Mouse (Mus musculus) MEL (cell line): ENCODE measurements around the gene Maml2. TPM values are rescaled to one million over a fixed set of nuclear protein-coding genes. Genes with fewer than 3 reads are reported as not detected.

Experiments
- DNase-seq: peaks from one replicate; pipeline ENCODE4 v3.0.0; 2011; ENCODE audit warnings: low read depth, low spot score
- H3K27ac ChIP-seq: 2 replicates; pipeline ENCODE4 v1.5.1; 2012; ENCODE audit warnings: low read depth, mild to moderate bottlenecking, control low read depth, low read length, moderate library complexity; ENCODE audit not compliant: control insufficient read depth
- H3K27me3 ChIP-seq, 2 experiments: fragments of 150-350 bp in 1 of 2; sonication (generic) in 1 of 2; 2 replicates each; pipeline ENCODE4 v1.6.1; 2012; ENCODE audit warnings: low read length in 2 of 2, mild to moderate bottlenecking in 2 of 2, improper control_type of control experiment in 1 of 2, moderate library complexity in 1 of 2; ENCODE audit not compliant: insufficient read depth in 2 of 2, control insufficient read depth in 1 of 2
- H3K36me3 ChIP-seq, 2 experiments: 2 replicates each; pipeline ENCODE4 v1.6.1; 2012 to 2014; ENCODE audit warnings: low read length in 2 of 2, improper control_type of control experiment in 1 of 2, inconsistent platforms in 1 of 2, mild to moderate bottlenecking in 1 of 2; ENCODE audit not compliant: insufficient read depth in 2 of 2, control insufficient read depth in 1 of 2
- H3K4me1 ChIP-seq, 2 experiments: fragments of 150-350 bp in 1 of 2; sonication (generic) in 1 of 2; 2 replicates each; pipeline ENCODE4 v1.6.1; 2012; ENCODE audit warnings: low read length in 2 of 2, improper control_type of control experiment in 1 of 2, mild to moderate bottlenecking in 1 of 2; ENCODE audit not compliant: insufficient read depth in 2 of 2, control insufficient read depth in 1 of 2
- H3K4me3 ChIP-seq, 2 experiments: fragments of 150-350 bp in 1 of 2; sonication (generic) in 1 of 2; 2 replicates each; pipeline ENCODE4 v1.5.1; 2012; ENCODE audit warnings: low read depth in 2 of 2, low read length in 2 of 2, mild to moderate bottlenecking in 2 of 2, moderate library complexity in 2 of 2, control low read depth in 1 of 2, improper control_type of control experiment in 1 of 2; ENCODE audit not compliant: control insufficient read depth in 1 of 2, insufficient read depth in 1 of 2
- H3K79me2 ChIP-seq: 2 replicates; pipeline ENCODE4 v1.6.1; 2012; ENCODE audit warnings: mild to moderate bottlenecking, low read length, moderate library complexity; ENCODE audit not compliant: control insufficient read depth, poor library complexity, insufficient read depth
- H3K9ac ChIP-seq: 2 replicates; pipeline ENCODE4 v1.6.1; 2012; ENCODE audit warnings: low read depth, mild to moderate bottlenecking, control low read depth, low read length, moderate library complexity; ENCODE audit not compliant: control insufficient read depth, poor library complexity, severe bottlenecking
- H3K9me3 ChIP-seq: fragments of 150-350 bp; sonication (generic); replicated peaks from 2 replicates; pipeline ENCODE4 v1.6.1; 2012; ENCODE audit warnings: mild to moderate bottlenecking, low read length, improper control_type of control experiment, moderate library complexity; ENCODE audit not compliant: insufficient read depth
- CHD1 ChIP-seq: IDR thresholded peaks from 2 replicates; pipeline ENCODE4 v1.6.1; 2012; ENCODE audit warnings: low read depth, mild to moderate bottlenecking, inconsistent platforms, low read length, improper control_type of control experiment
- E2F4 ChIP-seq: IDR thresholded peaks from 2 replicates; pipeline ENCODE4 v1.6.1; 2011; ENCODE audit warnings: low read depth, low read length, improper control_type of control experiment, borderline replicate concordance
- EP300 ChIP-seq, 2 experiments: IDR thresholded peaks; 2 replicates each; pipeline ENCODE4 v1.6.1; 2011; ENCODE audit warnings: improper control_type of control experiment in 2 of 2, low read length in 2 of 2, low read depth in 1 of 2, mild to moderate bottlenecking in 1 of 2
- ETS1 ChIP-seq: IDR thresholded peaks from 2 replicates; pipeline ENCODE4 v1.6.1; 2012; ENCODE audit warnings: low read depth, mild to moderate bottlenecking, inconsistent platforms, low read length, improper control_type of control experiment, moderate library complexity
- GABPA ChIP-seq: IDR thresholded peaks from 2 replicates; pipeline ENCODE4 v1.6.1; 2012; ENCODE audit warnings: low read depth, mild to moderate bottlenecking, inconsistent platforms, low read length, improper control_type of control experiment, moderate library complexity
- GATA1 ChIP-seq: IDR thresholded peaks from 2 replicates; pipeline ENCODE4 v1.6.1; 2011; ENCODE audit warnings: low read depth, low read length, improper control_type of control experiment
- HCFC1 ChIP-seq: IDR thresholded peaks from 2 replicates; pipeline ENCODE4 v1.6.1; 2012; ENCODE audit warnings: low read depth, mild to moderate bottlenecking, inconsistent platforms, low read length, improper control_type of control experiment, moderate library complexity
- JUND ChIP-seq: IDR thresholded peaks from 2 replicates; pipeline ENCODE4 v1.6.1; 2011; ENCODE audit warnings: low read depth, mild to moderate bottlenecking, improper control_type of control experiment, low read length
- KAT2A ChIP-seq: conservative IDR thresholded peaks from 2 replicates; pipeline ENCODE4 v1.6.1; 2012; ENCODE audit warnings: low read depth, low read length, improper control_type of control experiment, inconsistent platforms
- MAZ ChIP-seq: IDR thresholded peaks from 2 replicates; pipeline ENCODE4 v1.6.1; 2012; ENCODE audit warnings: low read depth, mild to moderate bottlenecking, inconsistent platforms, low read length, improper control_type of control experiment
- MXI1 ChIP-seq: IDR thresholded peaks from 2 replicates; pipeline ENCODE4 v1.6.1; 2011; ENCODE audit warnings: mild to moderate bottlenecking, low read depth, low read length, improper control_type of control experiment
- POLR2A ChIP-seq, 2 experiments: IDR thresholded peaks; 2 replicates each; pipeline ENCODE4 v1.6.1; 2011 to 2012; ENCODE audit warnings: low read length in 2 of 2, mild to moderate bottlenecking in 2 of 2, control low read depth in 1 of 2, improper control_type of control experiment in 1 of 2, low read depth in 1 of 2, moderate library complexity in 1 of 2; ENCODE audit not compliant: control insufficient read depth in 1 of 2, insufficient read depth in 1 of 2, poor library complexity in 1 of 2
- POLR2AphosphoS5 ChIP-seq: IDR thresholded peaks from 2 replicates; pipeline ENCODE4 v1.6.1; 2012; ENCODE audit warnings: low read depth, borderline replicate concordance, mild to moderate bottlenecking, inconsistent platforms, low read length, moderate library complexity, mixed read lengths
- RCOR1 ChIP-seq: IDR thresholded peaks from 2 replicates; pipeline ENCODE4 v1.6.1; 2012; ENCODE audit warnings: low read depth, mild to moderate bottlenecking, inconsistent platforms, low read length, improper control_type of control experiment
- SMC3 ChIP-seq: IDR thresholded peaks from 2 replicates; pipeline ENCODE4 v1.6.1; 2011; ENCODE audit warnings: low read depth, low read length, improper control_type of control experiment
- TAL1 ChIP-seq: IDR thresholded peaks from 2 replicates; pipeline ENCODE4 v1.6.1; 2012; ENCODE audit warnings: mild to moderate bottlenecking, inconsistent platforms, low read length, moderate library complexity, mixed read lengths
- TBP ChIP-seq: IDR thresholded peaks from 2 replicates; pipeline ENCODE4 v1.8.0; 2011; ENCODE audit warnings: low read depth, low read length, improper control_type of control experiment
- UBTF ChIP-seq: IDR thresholded peaks from 2 replicates; pipeline ENCODE4 v1.6.1; 2012; ENCODE audit warnings: low read depth, mild to moderate bottlenecking, inconsistent platforms, low read length, improper control_type of control experiment, moderate library complexity, borderline replicate concordance; ENCODE audit not compliant: insufficient read depth
- USF1 ChIP-seq: IDR thresholded peaks from 2 replicates; pipeline ENCODE4 v1.6.1; 2014; ENCODE audit warnings: low read depth, mild to moderate bottlenecking, inconsistent platforms, low read length, improper control_type of control experiment, moderate library complexity
- USF2 ChIP-seq, 2 experiments: IDR thresholded peaks; 2 replicates each; pipeline ENCODE4 v1.6.1; 2011 to 2012; ENCODE audit warnings: improper control_type of control experiment in 2 of 2, low read length in 2 of 2, borderline replicate concordance in 1 of 2, inconsistent platforms in 1 of 2, low read depth in 1 of 2, mild to moderate bottlenecking in 1 of 2; ENCODE audit not compliant: insufficient read depth in 1 of 2
- ZC3H11A ChIP-seq: IDR thresholded peaks from 2 replicates; pipeline ENCODE4 v1.6.1; 2012; ENCODE audit warnings: low read depth, mild to moderate bottlenecking, inconsistent platforms, low read length, improper control_type of control experiment
- ZMIZ1 ChIP-seq: IDR thresholded peaks from 2 replicates; pipeline ENCODE4 v1.6.1; 2012; ENCODE audit warnings: low read depth, mild to moderate bottlenecking, inconsistent platforms, low read length, improper control_type of control experiment, moderate library complexity
- polyA plus RNA-seq, 2 experiments: library from polyadenylated mRNA; stranded (reverse) in 1 of 2; unstranded in 1 of 2; fragments of >175 nt in 1 of 2; fragments of >200 nt in 1 of 2; gene quantifications; 2 replicates each; pipeline versions ENCODE4 v1.2.1 to v1.2.4; 2012; ENCODE audit warnings: low replicate concordance in 2 of 2, low read depth in 1 of 2; ENCODE audit not compliant: insufficient read length in 2 of 2, insufficient read depth in 1 of 2, missing spikeins in 1 of 2
- total RNA-seq: library from RNA; depleted of rRNA; stranded (reverse); fragments of 300-350 nt; gene quantifications from 2 replicates; pipeline ENCODE4 v1.2.3, GENCODE M21; 2012

Maml2 gene
- total and polyA plus RNA-seq, 3 experiments, result 0.08 to 0.47 TPM; not detected in 1

- H3K4me3 ChIP-seq, result no peak overlapping the region
- no peak for TF ChIP-seq CHD1
- TF ChIP-seq E2F4, result no peak
- TF ChIP-seq KAT2A, result no peak
- no peak for TF ChIP-seq EP300 (IDR thresholded peaks at IDR 0.05; ENCODE audit: low read depth in 1 of 2, low read length in 2 of 2)
- TF ChIP-seq SMC3, result no peak
- no peak for TF ChIP-seq TAL1
- no peak for TF ChIP-seq ZMIZ1
- no peak for TF ChIP-seq RCOR1
- TF ChIP-seq POLR2A (IDR thresholded peaks at IDR 0.05; ENCODE audit: control insufficient read depth in 1 of 2, insufficient read depth in 1 of 2, low read depth in 1 of 2, low read length in 2 of 2, poor library complexity in 1 of 2), result no peak
- TF ChIP-seq UBTF, result no peak
- no peak for TF ChIP-seq MXI1
- no peak for TF ChIP-seq ETS1
- no peak for TF ChIP-seq GATA1
- TF ChIP-seq JUND, result no peak
- no peak for TF ChIP-seq HCFC1
- TF ChIP-seq MAZ, result no peak
- TF ChIP-seq ZC3H11A, result no peak
- TF ChIP-seq USF1, result no peak
- no peak for TF ChIP-seq TBP
- no peak for DNase-seq
Measured at GRCm38 (mm10) chr9:13624780-13625179, 327.0 kb downstream of the Maml2 start.

GRCm38 (mm10) chr9:13625215-13625614, 327.5 kb downstream of the Maml2 start:
- Histone ChIP-seq H3K36me3 (no peaks in the 10 kb centered on the region), H3K9ac (no peak overlapping the region), H3K4me1 (no peaks in the 10 kb centered on the region), H3K27ac (no peak overlapping the region), H3K79me2 (no peaks in the 10 kb centered on the region), H3K9me3 (no peaks in the 10 kb centered on the region), H3K27me3 (peaks cover 0 to 1% of the 10 kb centered on the region in 2 experiments; a peak in 2 of 4 replicates), H3K4me3 (no peak overlapping the region)
- DNase-seq, result no peak
- no peak for TF ChIP-seq USF2 (IDR thresholded peaks at IDR 0.05; ENCODE audit: borderline replicate concordance in 1 of 2, insufficient read depth in 1 of 2, low read depth in 1 of 2, low read length in 2 of 2)
- TF ChIP-seq GABPA, result no peak
- no peak for TF ChIP-seq POLR2AphosphoS5
- no peak for TF ChIP-seq MAZ

More at GRCm38 (mm10) chr9:13624780-13625179, 327.0 kb downstream of the Maml2 start:
- no peaks in the 10 kb centered on the region for H3K9me3 ChIP-seq
- no peaks in the 10 kb centered on the region for H3K79me2 ChIP-seq
- no peaks in the 10 kb centered on the region for H3K36me3 ChIP-seq
- peaks cover 0 to 1% of the 10 kb centered on the region in 2 experiments; a peak in 2 of 4 replicates for H3K27me3 ChIP-seq
- H3K9ac ChIP-seq, result no peak overlapping the region
- H3K27ac ChIP-seq, result no peak overlapping the region
- no peaks in the 10 kb centered on the region for H3K4me1 ChIP-seq
